Mouse (Mus musculus) ES-Bruce4 (cell line): ENCODE results near the gene Kifc3.

ENCODE experiments used
- CTCF ChIP-seq: IDR thresholded peaks from one replicate; pipeline ENCODE4 v1.8.1; 2011; ENCODE audit warnings: low read depth, low read length
- EP300 ChIP-seq: IDR thresholded peaks from 2 replicates; pipeline ENCODE4 v1.6.1; 2011; ENCODE audit warnings: low read depth, low read length; ENCODE audit not compliant: insufficient read depth
- POLR2A ChIP-seq: IDR thresholded peaks from one replicate; pipeline ENCODE4 v1.8.1; 2011; ENCODE audit warnings: low read length; ENCODE audit not compliant: insufficient read depth

DNA sequence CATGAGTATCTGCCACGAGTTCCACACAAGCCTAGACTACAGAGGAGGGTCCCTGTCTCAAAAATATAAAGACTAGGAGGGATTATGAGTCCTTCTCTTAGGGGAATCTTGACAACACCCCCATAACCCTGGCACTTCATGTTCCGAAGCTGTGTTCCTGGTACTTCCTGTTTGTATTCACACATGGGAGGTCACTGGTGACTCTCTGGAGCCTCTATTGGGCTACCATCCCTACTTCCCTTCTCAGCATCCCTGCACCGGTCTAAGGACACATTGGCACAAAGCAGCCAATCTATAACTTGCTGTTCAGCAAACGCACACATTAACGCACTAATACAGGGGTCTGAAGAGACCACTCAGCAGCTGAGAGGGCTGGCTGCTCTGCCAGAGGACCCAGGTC, 70.6 kb downstream of the Kifc3 start:
- no peak for TF ChIP-seq CTCF
- no peak for TF ChIP-seq POLR2A
- no peak for TF ChIP-seq EP300
